Mouse (Mus musculus) liver, embryonic 16.5 days (tissue): ENCODE results near the gene Lgi4. TPM values are rescaled to one million over a fixed set of nuclear protein-coding genes. Genes with fewer than 3 reads are reported as not detected.
A peak's percentile ranks its signal among the peaks of the same experiment; 100 is the strongest.

ENCODE experiments used
- ATAC-seq: fragments of 200-750 bp; cut with Nextera tagmentation; 2 replicates; pipeline ENCODE4 v1.8.0; 2017; ENCODE audit warnings: low read depth, mild to moderate bottlenecking, moderate number of reproducible peaks, moderate library complexity
- H3K27ac ChIP-seq: fragments of 300-500 bp; sonication (generic); 2 replicates; pipeline ENCODE4 v1.5.1; 2014; ENCODE audit warnings: mild to moderate bottlenecking, low read length
- H3K27me3 ChIP-seq: fragments of 300-500 bp; sonication (generic); 2 replicates; pipeline ENCODE4 v1.6.1; 2014; ENCODE audit warnings: low read depth, low read length, mixed read lengths; ENCODE audit not compliant: control insufficient read depth, insufficient read depth
- H3K36me3 ChIP-seq: fragments of 300-500 bp; sonication (generic); 2 replicates; pipeline ENCODE4 v1.6.1; 2014; ENCODE audit warnings: mild to moderate bottlenecking; ENCODE audit not compliant: control insufficient read depth, insufficient read depth
- H3K4me1 ChIP-seq: fragments of 300-500 bp; sonication (generic); 2 replicates; pipeline ENCODE4 v1.6.1; 2014; ENCODE audit warnings: low read depth, low read length, mixed read lengths; ENCODE audit not compliant: control insufficient read depth
- H3K4me2 ChIP-seq: fragments of 300-500 bp; sonication (generic); 2 replicates; pipeline ENCODE4 v1.6.1; 2014; ENCODE audit warnings: low read depth, low read length, mixed read lengths
- H3K4me3 ChIP-seq: fragments of 300-500 bp; sonication (generic); 2 replicates; pipeline ENCODE4 v1.5.1; 2014; ENCODE audit warnings: low read depth, mild to moderate bottlenecking, low read length
- H3K9ac ChIP-seq: fragments of 300-500 bp; sonication (generic); 2 replicates; pipeline ENCODE4 v1.6.1; 2014; ENCODE audit warnings: low read depth, low read length
- H3K9me3 ChIP-seq: fragments of 300-500 bp; sonication (generic); replicated peaks from 2 replicates; pipeline ENCODE4 v1.6.1; 2016; ENCODE audit warnings: low read length; ENCODE audit not compliant: control insufficient read depth
- WGBS: fragments of 180-500 bp; shearing (Covaris S2); extraction: QIAGEN DNeasy Blood & Tissue Kit; methylation state at CpG from one replicate; pipeline ENCODE4 v1.1.7; 2014; ENCODE audit not compliant: insufficient replicate concordance; 5-methylcytosine and 5-hydroxymethylcytosine counted together
- polyA plus RNA-seq: library from polyadenylated mRNA; unstranded; fragments of >200 nt; fragmentation: Nextera tagmentation; extraction: Ambion mirVana; gene quantifications from 2 replicates; pipeline ENCODE4 v1.2.1, GENCODE M21; 2015

Lgi4 gene
- polyA plus RNA-seq, 1 experiment from 2014 or later: 0.02 TPM

DNA sequence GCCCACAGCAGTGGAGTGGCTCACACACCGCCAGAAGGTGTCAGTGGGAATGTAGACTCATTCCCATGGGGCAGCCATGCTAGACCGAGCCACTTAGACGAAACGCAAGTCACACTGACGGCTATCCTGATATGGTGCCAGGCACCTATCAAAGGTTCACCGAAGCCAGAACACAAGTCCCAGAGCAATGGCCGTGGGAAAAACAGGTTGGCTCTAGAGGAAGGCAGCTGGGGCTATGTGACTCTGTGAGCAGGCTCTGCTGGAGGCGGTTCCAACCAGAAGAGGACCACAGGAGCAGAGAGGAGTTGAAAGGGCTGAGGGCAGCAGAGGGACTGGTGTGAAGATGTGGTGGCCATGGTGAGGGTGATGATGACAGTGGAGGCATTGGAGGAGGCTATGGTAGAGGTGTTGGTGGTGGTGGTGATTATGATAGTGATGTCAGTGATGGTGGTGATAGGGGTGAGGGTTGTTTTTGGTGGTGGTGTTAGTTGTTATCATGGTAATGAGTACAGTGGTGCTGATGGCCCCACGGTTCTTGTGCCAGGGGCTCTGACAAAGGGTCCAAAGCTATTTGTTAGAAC, 27.1 kb downstream of the Lgi4 start:
- no peak for ATAC-seq
- H3K4me3 ChIP-seq: no peak overlapping the region
- H3K27me3 ChIP-seq: no peaks in the 10 kb centered on the region
- no peaks in the 10 kb centered on the region for H3K4me1 ChIP-seq
- no peaks in the 10 kb centered on the region for H3K36me3 ChIP-seq
- no peaks in the 10 kb centered on the region for H3K9me3 ChIP-seq
- no peak overlapping the region for H3K9ac ChIP-seq
- WGBS: 72% methylated on average over 9 of the region's 9 CpGs
- no peak overlapping the region for H3K27ac ChIP-seq
- no peak overlapping the region for H3K4me2 ChIP-seq

- no peak overlapping the region for H3K27ac ChIP-seq
- no peak overlapping the region for H3K9ac ChIP-seq
- no peaks in the 10 kb centered on the region for H3K36me3 ChIP-seq
- no peak for ATAC-seq
- H3K4me2 ChIP-seq: no peak overlapping the region
- H3K4me1 ChIP-seq: no peaks in the 10 kb centered on the region
- H3K4me3 ChIP-seq: no peak overlapping the region
- 23% methylated on average over 2 of the region's 2 CpGs for WGBS
- H3K27me3 ChIP-seq: no peaks in the 10 kb centered on the region
- no peaks in the 10 kb centered on the region for H3K9me3 ChIP-seq
Measured at GRCm38 (mm10) chr7:31087262-31087661, 28.1 kb downstream of the Lgi4 start.

DNA sequence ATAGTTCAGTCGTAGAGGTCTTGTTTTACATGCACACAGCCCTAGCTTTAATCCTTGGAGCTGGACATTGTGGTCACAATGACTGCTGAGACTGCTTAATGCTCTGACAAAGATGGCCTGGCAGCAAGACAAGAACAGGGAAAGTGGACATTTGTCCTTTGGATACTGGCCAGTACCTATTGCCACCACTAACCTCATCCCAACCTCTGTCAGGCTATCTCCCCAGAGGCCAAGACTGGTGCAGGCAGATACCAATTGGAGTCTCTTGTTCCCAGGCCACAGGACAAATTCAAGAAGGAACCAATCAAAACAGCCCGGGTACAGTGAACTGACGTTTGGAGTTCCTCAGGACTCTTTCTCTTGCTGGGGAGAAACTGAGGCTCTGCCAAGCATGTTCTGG, 29.1 kb downstream of the Lgi4 start:
- Histone ChIP-seq H3K4me1 (no peaks in the 10 kb centered on the region), H3K36me3 (no peaks in the 10 kb centered on the region), H3K4me3 (no peak overlapping the region), H3K27ac (no peak overlapping the region), H3K27me3 (no peaks in the 10 kb centered on the region), H3K9ac (no peak overlapping the region), H3K4me2 (no peak overlapping the region), H3K9me3 (no peaks in the 10 kb centered on the region)
- ATAC-seq: no peak
- WGBS: 45% methylated on average over 3 of the region's 3 CpGs

DNA sequence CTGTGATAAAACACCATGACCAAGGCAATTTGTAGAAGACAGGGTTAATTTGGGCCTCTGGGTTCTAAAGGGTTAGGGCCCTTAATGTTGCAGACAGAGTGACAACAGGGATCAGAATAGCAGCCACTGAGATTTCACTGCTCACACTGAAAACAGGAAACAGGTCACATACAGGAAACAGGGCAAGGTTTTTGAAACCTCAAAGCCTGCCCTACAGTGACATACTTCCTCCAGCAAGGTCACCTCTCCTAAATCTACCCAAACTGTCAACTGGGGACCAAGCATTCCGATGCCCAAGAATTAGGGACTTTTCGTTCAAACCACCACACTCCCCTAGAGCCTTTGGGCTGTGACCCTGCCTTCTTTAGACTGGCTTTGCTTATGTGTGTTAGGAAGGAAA, 30.6 kb downstream of the Lgi4 start:
- Histone ChIP-seq H3K4me3 (no peak overlapping the region), H3K9ac (no peak overlapping the region), H3K9me3 (no peaks in the 10 kb centered on the region), H3K36me3 (no peaks in the 10 kb centered on the region), H3K27me3 (no peaks in the 10 kb centered on the region), H3K4me1 (no peaks in the 10 kb centered on the region), H3K27ac (no peak overlapping the region), H3K4me2 (no peak overlapping the region)
- WGBS: 19% methylated on average over 2 of the region's 2 CpGs
- ATAC-seq: 0 out of 2 replicates have a peak, but pooled peaks have one; percentile 27

DNA sequence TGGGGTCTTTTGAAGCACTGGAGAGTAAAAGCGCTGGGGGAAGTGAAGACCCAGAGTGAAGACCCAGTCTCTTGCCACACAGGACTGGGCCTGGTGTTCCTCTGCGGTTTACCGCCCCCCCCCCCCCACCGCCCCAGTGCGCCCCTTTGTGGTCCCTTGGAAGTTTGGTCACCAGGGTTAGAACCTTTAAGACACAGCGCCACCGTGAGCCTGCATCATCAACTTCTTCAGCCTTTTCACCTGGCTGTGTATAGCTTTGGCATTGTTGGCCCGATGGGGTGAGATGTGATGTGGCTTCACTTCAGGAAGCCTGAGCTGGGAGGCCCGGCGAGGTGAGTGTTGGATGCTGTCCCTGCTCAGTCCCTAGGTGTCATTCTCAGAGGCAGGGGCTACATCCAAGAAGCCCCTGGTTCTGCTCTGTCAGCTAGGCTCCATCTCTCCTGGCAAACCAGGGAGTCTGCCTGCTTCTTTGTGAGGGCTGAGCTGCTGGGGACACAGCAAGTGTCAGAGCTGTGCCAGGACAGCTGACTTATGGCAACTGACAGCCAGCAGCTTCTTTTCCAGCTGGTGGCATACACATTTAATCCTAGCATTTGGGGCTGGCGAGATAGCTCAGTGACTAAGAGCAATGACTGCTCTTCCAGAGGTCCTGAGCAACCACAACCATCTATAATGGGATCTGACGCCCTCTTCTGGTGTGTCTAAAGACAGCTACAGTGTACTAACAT, 35.8 kb downstream of the Lgi4 start:
- WGBS: 13% methylated on average over 12 of the region's 12 CpGs
- Histone ChIP-seq H3K9me3 (no peaks in the 10 kb centered on the region), H3K27ac (no peak overlapping the region), H3K36me3 (no peaks in the 10 kb centered on the region), H3K4me3 (no peak overlapping the region), H3K4me1 (no peaks in the 10 kb centered on the region), H3K4me2 (no peak overlapping the region), H3K9ac (no peak overlapping the region), H3K27me3 (no peaks in the 10 kb centered on the region)
- ATAC-seq: no peak

DNA sequence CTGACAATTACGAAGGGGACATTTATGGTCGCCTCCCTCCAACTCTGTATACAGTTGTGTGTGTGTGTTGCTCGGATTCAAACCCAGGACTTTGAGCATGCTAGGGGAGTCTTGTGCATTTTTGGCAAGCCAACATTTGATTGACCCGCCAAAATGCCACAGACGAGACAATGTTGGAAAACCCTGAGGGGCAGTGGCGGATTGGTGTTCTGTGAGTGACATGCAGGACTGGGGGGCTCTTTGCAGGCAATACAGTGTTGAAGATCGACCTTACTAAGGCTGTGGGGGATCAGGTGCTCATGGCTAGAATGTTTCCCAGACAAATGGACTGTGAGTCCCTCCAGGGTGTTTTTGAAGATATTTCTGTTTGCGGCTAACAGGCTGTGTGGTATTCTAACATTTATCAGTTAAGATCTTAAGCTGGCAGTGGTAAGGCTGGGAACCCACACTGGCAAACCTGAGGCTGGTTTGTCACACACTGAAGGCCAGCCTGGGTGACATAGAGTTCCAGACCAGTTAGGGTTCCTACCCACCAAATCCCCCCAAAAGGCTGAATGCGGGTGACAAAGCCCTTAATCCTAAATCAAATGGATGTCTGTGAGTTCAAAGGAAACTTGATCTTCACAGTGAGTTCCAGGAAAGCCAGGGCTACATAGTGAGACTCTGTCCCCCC, 37.9 kb downstream of the Lgi4 start:
- ATAC-seq: no peak
- Histone ChIP-seq H3K36me3 (no peaks in the 10 kb centered on the region), H3K4me1 (no peaks in the 10 kb centered on the region), H3K27ac (no peak overlapping the region), H3K4me2 (no peak overlapping the region), H3K4me3 (no peak overlapping the region), H3K9ac (no peak overlapping the region), H3K9me3 (no peaks in the 10 kb centered on the region), H3K27me3 (no peaks in the 10 kb centered on the region)
- whole genome bisulfite sequencing: 59% methylated on average over 9 of the region's 9 CpGs

DNA sequence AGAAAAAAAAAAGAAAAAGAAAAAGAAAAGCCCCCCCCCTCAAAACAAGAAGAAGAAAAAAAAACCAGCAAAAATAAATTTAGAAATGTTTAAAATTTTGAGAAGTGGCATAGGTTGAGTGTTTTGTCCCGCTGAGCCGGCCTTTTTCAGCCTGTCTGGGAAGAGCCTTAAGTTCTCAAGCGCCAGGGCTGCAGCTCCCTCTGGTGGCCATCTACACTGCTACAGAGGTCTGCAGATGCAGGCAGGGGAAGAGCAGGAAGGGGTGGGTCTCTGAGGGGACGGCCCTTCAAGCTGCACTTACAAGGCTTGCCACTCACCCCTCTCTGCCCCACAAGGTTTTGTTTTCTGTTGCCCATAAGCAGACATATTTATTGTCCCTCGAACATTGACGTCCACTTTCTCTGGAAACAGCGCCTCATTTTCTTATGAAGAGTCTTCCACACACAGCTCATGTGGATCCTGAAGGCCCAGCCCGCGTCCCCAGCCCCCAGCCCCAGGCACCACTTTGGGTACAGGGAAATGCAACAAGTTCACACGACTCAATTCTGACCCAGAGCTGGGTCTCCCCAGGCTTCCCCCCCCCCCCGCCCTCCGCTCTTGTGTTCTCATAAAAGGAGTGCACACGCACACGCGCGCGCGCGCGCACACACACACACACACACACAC, 38.6 kb downstream of the Lgi4 start:
- 35% methylated on average over 20 of the region's 20 CpGs for WGBS

GRCm38 (mm10) chr7:31098697-31099611, 39.8 kb downstream of the Lgi4 start:
- WGBS: 66% methylated on average over 22 of the region's 22 CpGs
- Histone ChIP-seq H3K9ac (no peak overlapping the region), H3K4me1 (no peaks in the 10 kb centered on the region), H3K27me3 (no peaks in the 10 kb centered on the region), H3K27ac (no peak overlapping the region), H3K4me3 (no peak overlapping the region), H3K9me3 (no peaks in the 10 kb centered on the region), H3K4me2 (no peak overlapping the region), H3K36me3 (no peaks in the 10 kb centered on the region)
- no peak for ATAC-seq

More for the DNA sequence above, 38.6 kb downstream of the Lgi4 start:
- Histone ChIP-seq H3K36me3 (no peaks in the 10 kb centered on the region), H3K4me2 (no peak overlapping the region), H3K9me3 (no peaks in the 10 kb centered on the region), H3K4me3 (no peak overlapping the region), H3K27ac (no peak overlapping the region), H3K4me1 (no peaks in the 10 kb centered on the region), H3K9ac (no peak overlapping the region), H3K27me3 (no peaks in the 10 kb centered on the region)
- peak; percentile 78 for ATAC-seq
